Mouse (Mus musculus) layer of hippocampus, adult 8-10 months (tissue): Measurements from ENCODE around the gene Mblac2. TPM values are rescaled to one million over a fixed set of nuclear protein-coding genes. Genes with fewer than 3 reads are reported as not detected.

Experiments
- total RNA-seq, 4 experiments: library from RNA; stranded (reverse); gene quantifications; 2 replicates each; pipeline ENCODE4 v1.2.4; 2022

Gene Mblac2
- total RNA-seq, 4 experiments from 2014 or later = 18.3 to 22.2 (median 19.0) TPM

Other genes with a start within 250 kb of the Mblac2 start
- 1 to 10 TPM; 2.2 to 4.2 (median 3.0) TPM for gene Adgrv1, start 78.2 kb upstream of the Mblac2 start, total RNA-seq
- 10 to 100 TPM; 10.6 to 15.2 (median 13.9) TPM for gene Lysmd3, start 53.7 kb upstream of the Mblac2 start, total RNA-seq
- 1 to 10 TPM; 5.5 to 8.7 (median 5.9) TPM for gene Polr3g, start 328 bp upstream of the Mblac2 start, total RNA-seq
- gene Cetn3, start 71.7 kb downstream of the Mblac2 start, total RNA-seq = 100 to 1,000 TPM; 107 to 117 (median 114) TPM